Mouse (Mus musculus) limb, embryonic 13.5 days (tissue): ENCODE measurements around the gene Pam16. TPM values are rescaled to one million over a fixed set of nuclear protein-coding genes. Genes with fewer than 3 reads are reported as not detected.
A peak's percentile ranks its signal among the peaks of the same experiment; 100 is the strongest.

ENCODE experiments used
- ATAC-seq: fragments of 200-750 bp; cut with Nextera tagmentation; 2 replicates; pipeline ENCODE4 v1.8.0; 2017; ENCODE audit warnings: low read depth, moderate number of reproducible peaks, moderate TSS enrichment; ENCODE audit not compliant: low FRiP score
- H3K27ac ChIP-seq: fragments of 300-500 bp; sonication (generic); 2 replicates; pipeline ENCODE4 v1.5.1; 2015; ENCODE audit warnings: inconsistent platforms, mild to moderate bottlenecking, moderate library complexity
- H3K27me3 ChIP-seq: fragments of 300-500 bp; sonication (generic); 2 replicates; pipeline ENCODE4 v1.6.1; 2015; ENCODE audit warnings: mild to moderate bottlenecking, inconsistent platforms
- H3K36me3 ChIP-seq: fragments of 300-500 bp; sonication (generic); 2 replicates; pipeline ENCODE4 v1.6.1; 2015; ENCODE audit warnings: inconsistent platforms, mild to moderate bottlenecking, moderate library complexity
- H3K4me1 ChIP-seq: fragments of 300-500 bp; sonication (generic); 2 replicates; pipeline ENCODE4 v1.6.1; 2015; ENCODE audit warnings: inconsistent platforms
- H3K4me2 ChIP-seq: fragments of 300-500 bp; sonication (generic); replicated peaks from 2 replicates; pipeline ENCODE4 v1.6.1; 2015; ENCODE audit warnings: inconsistent platforms, mild to moderate bottlenecking, moderate library complexity
- H3K4me3 ChIP-seq: fragments of 300-500 bp; sonication (generic); 2 replicates; pipeline ENCODE4 v1.5.1; 2015; ENCODE audit warnings: moderate library complexity, mild to moderate bottlenecking, inconsistent platforms
- H3K9ac ChIP-seq: fragments of 300-500 bp; sonication (generic); 2 replicates; pipeline ENCODE4 v1.6.1; 2015; ENCODE audit warnings: mild to moderate bottlenecking, inconsistent platforms
- H3K9me3 ChIP-seq: fragments of 300-500 bp; sonication (generic); 2 replicates; pipeline ENCODE4 v1.6.1; 2016; ENCODE audit warnings: inconsistent platforms
- WGBS: fragments of 180-500 bp; shearing (Covaris S2); methylation state at CpG from one replicate; pipeline ENCODE4 v1.1.7; 2015; 5-methylcytosine and 5-hydroxymethylcytosine counted together
- polyA plus RNA-seq: library from polyadenylated mRNA; unstranded; fragments of >200 nt; fragmentation: Nextera tagmentation; extraction: Ambion mirVana; gene quantifications from 2 replicates; pipeline ENCODE4 v1.2.1, GENCODE M21; 2015

Gene Pam16
- polyA plus RNA-seq, 1 experiment from 2014 or later: 105 TPM

DNA sequence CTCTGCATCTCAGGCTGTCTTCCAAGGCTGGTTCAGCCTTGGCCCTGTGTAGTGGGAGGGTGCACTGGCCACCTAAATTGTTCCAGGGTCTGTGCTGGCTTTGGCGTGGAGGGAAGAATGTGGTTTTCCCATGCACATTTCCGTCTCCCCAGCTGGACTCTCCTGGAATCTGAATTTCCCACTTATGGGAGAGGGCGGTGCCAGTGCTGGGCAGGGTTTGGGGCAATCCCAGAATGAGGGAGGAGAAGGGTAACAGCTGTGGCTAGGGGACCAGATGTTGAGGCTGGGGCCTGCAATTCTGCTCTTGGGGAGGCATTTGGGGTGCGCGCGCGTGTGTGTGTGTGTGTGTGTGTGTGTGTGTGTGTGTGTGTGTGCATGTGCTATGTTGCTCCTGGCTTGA, 27.5 kb downstream of the Pam16 start:
- H3K9ac ChIP-seq: peak overlapping the region; percentile 97
- H3K27me3 ChIP-seq: no peaks in the 10 kb centered on the region
- no peak for ATAC-seq
- H3K4me3 ChIP-seq: peak overlapping the region; percentile 90
- H3K4me2 ChIP-seq: peak overlapping the region; percentile 100
- H3K9me3 ChIP-seq: no peaks in the 10 kb centered on the region
- 24% methylated on average over 3 of the region's 7 CpGs for WGBS
- H3K4me1 ChIP-seq: peaks cover 87% of the 10 kb centered on the region
- H3K27ac ChIP-seq: peak overlapping the region; percentile 96
- peaks cover 2% of the 10 kb centered on the region; the same call in 1 of the 2 replicates for H3K36me3 ChIP-seq

DNA sequence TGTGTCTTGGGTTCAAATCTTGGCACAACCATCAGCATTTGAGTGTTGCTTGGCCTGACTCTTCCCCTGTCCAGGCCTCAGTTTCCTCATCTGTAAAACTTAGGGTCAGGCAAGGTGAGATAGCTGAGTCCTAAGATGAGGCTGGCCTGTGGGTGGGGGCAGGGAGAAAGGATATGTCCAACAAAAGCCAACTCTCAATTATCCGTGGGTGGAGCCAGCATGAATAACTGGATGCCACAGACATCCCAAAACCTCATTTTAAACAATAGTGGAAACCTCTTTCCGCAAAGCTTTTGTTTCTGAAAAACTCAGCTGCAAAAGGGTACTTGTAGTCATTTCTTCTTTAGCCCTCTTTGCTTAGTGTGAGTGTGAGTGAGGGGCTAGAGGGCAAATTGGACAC, 28.0 kb downstream of the Pam16 start:
- Histone ChIP-seq H3K27ac (peak overlapping the region; percentile 96), H3K9me3 (no peaks in the 10 kb centered on the region), H3K27me3 (no peaks in the 10 kb centered on the region), H3K4me3 (peak overlapping the region; percentile 90), H3K36me3 (peaks cover 2% of the 10 kb centered on the region; the same call in 1 of the 2 replicates), H3K4me1 (peaks cover 87% of the 10 kb centered on the region), H3K4me2 (peak overlapping the region; percentile 100), H3K9ac (peak overlapping the region; percentile 97)
- no peak for ATAC-seq
- WGBS: 69% methylated on average over 2 of the region's 2 CpGs

DNA sequence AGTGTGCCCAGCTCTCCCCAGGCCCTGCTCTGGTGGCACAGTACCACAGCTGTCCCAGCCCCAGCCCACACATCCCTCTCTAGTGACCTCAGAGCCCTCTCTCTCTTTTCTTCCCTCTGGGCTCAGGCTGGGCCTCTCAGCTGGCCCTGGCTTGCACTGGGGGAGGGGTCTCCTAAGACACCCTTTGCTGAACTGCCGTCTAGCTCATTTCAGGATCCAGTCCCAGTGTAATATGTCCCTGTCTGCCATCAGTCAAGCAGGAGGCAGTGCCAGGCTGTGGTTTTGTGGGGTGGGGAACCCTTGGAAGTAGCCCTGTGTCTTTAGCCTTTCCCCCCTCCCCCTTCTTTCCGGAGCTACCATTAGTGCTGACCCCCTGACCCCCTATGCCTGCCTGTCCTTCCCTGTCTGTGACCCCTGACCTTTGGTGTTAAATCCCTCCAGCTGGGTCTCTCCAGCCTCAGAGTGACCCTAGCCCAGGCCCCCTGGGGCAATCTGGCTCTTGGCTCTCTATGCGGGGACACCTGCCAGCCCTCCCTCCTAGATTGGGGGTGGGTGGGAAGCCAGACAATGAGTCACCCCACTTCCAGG, 28.6 kb downstream of the Pam16 start:
- H3K9ac ChIP-seq: peak overlapping the region; percentile 97
- H3K4me2 ChIP-seq: peak overlapping the region; percentile 100
- peak overlapping the region; percentile 90 for H3K4me3 ChIP-seq
- no peak for ATAC-seq
- H3K27me3 ChIP-seq: no peaks in the 10 kb centered on the region
- peak overlapping the region; percentile 96 for H3K27ac ChIP-seq
- H3K36me3 ChIP-seq: peaks cover 3% of the 10 kb centered on the region; the same call in 1 of the 2 replicates
- H3K4me1 ChIP-seq: peaks cover 83% of the 10 kb centered on the region
- WGBS: 5% methylated on average over 3 of the region's 3 CpGs
- H3K9me3 ChIP-seq: no peaks in the 10 kb centered on the region

DNA sequence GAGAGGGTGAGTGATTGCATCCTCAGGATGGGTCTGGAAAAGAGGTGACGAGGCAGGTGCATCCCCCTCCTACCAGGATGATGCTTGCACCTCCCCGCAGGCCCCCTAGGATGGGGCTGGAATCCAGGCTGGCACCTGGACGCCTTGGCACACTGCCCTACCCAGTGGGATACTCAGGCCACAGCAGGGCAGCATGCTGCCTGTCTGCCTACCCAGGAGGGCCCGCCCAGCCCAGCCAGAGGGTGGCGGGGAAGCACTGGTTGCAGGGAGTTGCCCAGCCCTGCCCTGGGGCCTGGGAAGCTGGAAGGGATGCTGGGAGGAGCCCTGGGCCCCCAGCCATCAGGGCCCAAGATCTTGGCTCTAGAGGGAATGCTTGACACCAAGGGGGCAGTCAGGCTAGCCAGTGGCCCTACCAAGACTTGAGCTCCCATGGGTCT, 29.2 kb downstream of the Pam16 start:
- peak overlapping the region; percentile 90 for H3K4me3 ChIP-seq
- H3K27me3 ChIP-seq: no peaks in the 10 kb centered on the region
- H3K9ac ChIP-seq: peak overlapping the region; percentile 97
- no peak for ATAC-seq
- WGBS: 1% methylated on average over 5 of the region's 5 CpGs
- no peaks in the 10 kb centered on the region for H3K9me3 ChIP-seq
- peaks cover 10% of the 10 kb centered on the region for H3K36me3 ChIP-seq
- H3K4me2 ChIP-seq: peak overlapping the region; percentile 100
- H3K27ac ChIP-seq: peak overlapping the region; percentile 96
- H3K4me1 ChIP-seq: peaks cover 76% of the 10 kb centered on the region

DNA sequence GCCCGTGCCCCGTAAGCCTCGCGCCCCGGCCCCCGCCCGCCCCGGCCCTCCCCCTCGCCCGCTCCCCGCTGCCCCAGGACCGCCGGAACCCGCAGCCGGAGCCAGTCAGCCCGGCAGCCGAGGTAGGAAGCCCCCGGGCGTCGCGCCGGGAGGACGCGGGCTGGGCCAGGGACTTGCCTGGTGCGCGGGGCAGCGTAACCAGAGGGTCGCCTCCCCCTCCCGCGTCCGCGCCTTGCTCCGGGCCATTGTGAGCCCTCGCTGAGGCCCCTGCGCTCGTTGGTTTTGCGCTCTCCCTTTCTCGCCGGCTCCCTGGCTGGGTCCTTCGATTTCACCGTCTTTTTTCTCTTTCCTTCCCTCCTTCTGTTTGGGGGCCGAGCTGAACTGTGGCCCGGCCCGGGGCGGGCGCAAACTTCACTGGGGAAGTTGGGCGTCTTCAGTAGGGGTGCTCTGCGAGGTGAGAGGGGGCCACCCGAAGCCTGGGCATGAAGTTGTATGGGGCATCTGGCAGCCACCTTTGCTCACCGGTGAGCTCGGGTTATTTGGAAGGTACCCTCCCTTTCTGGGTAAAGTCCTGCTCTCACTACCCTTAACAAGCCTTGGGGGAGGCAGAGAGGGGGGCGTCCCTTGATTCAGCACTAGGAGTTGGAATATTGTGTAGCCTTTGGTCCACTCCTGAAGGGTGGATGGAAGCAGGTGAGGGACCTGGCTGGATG, 29.8 kb downstream of the Pam16 start:
- Histone ChIP-seq H3K4me2 (peak overlapping the region; percentile 100), H3K27me3 (no peaks in the 10 kb centered on the region), H3K9ac (peak overlapping the region; percentile 97), H3K4me3 (peak overlapping the region; percentile 90), H3K36me3 (peaks cover 16% of the 10 kb centered on the region), H3K4me1 (peaks cover 70% of the 10 kb centered on the region), H3K27ac (peak overlapping the region; percentile 96), H3K9me3 (no peaks in the 10 kb centered on the region)
- peak; percentile 9; the same call in 1 of the 2 replicates for ATAC-seq
- under 1% methylated on average over 43 of the region's 52 CpGs for WGBS

DNA sequence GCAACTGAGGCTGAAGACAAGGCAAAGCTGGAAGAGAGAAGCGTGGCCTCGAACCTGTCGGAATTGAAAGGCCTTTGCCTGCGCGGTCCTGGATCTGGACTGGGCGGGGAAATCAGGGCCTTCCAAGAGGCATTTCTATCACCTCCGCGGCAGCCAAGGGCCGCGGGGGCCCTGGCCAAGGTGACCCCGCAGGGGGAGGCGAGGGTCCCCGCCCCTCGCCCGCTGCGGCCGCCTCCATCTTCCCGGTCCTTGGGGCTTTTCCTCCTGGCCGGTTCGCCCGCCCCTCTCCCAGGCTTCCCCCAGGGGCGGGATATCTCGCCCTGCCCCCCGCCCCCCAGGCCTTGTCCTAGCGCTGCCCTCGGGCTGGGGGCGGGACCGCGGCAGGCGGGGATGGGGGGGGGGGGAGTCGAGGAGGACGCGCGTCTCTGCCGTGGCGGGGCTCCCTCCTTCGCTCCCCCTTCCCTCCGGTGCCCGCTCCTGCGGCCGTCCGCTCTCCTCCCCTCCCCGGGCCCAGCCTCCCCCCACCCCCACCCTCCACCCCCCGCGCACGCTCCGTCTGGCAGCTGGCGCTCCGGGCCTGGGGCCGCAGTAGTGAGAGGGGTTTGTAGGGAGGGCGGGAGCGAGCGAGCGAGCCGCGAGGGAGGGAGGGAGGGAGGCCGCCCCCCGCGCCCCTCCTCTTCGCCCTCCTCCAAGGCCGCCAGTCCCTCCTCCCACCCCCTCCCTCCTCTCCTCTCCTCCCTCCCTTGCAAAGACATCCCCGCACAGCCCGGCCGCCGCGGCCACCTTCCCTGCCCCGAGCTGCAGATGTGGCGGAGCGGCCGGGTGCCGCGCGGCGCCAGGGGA, 30.6 kb downstream of the Pam16 start, which contains the start of gene Glis2:
Glis2 (plus strand) TSS at position 743 of the 843 bp plus-strand sequence.
- peaks cover 17% of the 10 kb centered on the region for H3K36me3 ChIP-seq
- peak within 1 kb of the TSS; percentile 96 for H3K27ac ChIP-seq
- H3K4me2 ChIP-seq: peak within 1 kb of the TSS; percentile 100
- peak; percentile 89 for ATAC-seq
- peaks cover 63% of the 10 kb centered on the region for H3K4me1 ChIP-seq
- under 1% methylated on average over 27 of the region's 74 CpGs for WGBS
- H3K4me3 ChIP-seq: peak within 1 kb of the TSS; percentile 90
- H3K9ac ChIP-seq: peak within 1 kb of the TSS; percentile 97
- H3K27me3 ChIP-seq: no peaks in the 10 kb centered on the region
- no peaks in the 10 kb centered on the region for H3K9me3 ChIP-seq

DNA sequence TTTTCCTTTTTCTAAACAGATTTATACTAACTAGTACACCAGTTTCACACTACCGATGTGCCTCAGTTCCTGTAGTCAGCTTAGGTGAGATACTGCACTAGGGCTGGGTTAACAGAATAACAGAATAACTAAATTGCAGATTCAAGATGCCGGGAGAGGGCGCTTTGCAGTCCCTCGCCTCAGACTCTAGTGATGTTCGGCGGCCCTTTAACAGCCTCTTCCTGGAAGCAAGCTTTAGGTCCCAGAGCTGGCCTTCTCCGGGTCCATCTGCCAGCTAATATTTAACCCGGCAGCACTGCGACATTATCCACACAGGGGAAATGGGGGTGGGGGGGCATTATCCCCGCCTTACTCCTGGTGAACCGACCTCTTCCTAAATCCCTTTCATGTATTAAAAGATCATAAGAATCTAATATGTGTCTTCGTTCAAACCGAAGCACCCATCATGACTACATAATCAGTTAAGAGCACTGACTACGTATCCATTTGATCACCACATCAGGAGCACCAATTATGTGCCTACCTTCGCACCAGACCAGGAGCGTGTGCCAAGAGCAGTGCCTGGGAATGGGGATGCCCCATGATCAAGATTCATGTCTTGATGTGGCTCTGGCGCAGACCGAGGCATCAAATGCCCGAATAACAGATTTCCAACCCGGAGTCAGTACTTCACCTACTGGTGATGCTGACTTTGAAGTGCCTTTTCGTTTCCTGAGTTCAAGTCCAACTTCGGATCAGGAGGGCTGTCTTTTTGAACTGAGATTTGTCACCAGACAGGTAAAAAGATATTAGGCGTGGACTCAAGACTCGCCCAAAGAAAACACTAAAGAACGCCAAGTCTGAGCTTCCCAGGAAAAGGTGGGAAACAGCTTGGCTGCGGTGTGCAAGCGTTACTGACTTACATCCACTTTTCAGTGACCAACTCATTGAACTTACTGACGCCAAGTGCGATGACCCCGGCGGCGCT, 31.6 kb downstream of the Pam16 start:
- ATAC-seq: no peak

DNA sequence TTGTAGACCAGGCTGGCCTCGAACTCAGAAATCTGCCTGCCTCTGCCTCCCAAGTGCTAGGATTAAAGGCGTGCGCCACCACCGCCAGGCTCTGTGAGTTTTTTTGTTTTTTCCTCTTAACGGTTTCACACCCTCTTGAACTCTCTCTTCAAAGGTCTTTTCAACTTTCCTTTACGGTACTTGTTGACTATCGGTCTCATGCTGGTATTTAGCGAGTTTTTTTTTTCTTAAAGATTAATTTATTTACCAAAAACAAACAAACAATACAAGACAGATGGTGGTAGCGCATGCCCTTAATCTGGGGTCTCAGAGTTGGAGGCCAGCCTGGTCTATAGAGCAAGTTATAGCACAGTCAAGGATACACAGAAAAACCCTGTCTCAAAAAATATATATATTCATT, 34.6 kb downstream of the Pam16 start:
- WGBS: 96% methylated on average over 9 of the region's 9 CpGs
- no peak overlapping the region for H3K9ac ChIP-seq
- H3K4me3 ChIP-seq: no peak overlapping the region
- peaks cover 44% of the 10 kb centered on the region for H3K4me1 ChIP-seq
- H3K36me3 ChIP-seq: peaks cover 14% of the 10 kb centered on the region
- no peak overlapping the region for H3K4me2 ChIP-seq
- ATAC-seq: no peak
- H3K27me3 ChIP-seq: no peaks in the 10 kb centered on the region
- H3K9me3 ChIP-seq: no peaks in the 10 kb centered on the region
- no peak overlapping the region for H3K27ac ChIP-seq

More for the DNA sequence above, 31.6 kb downstream of the Pam16 start:
- WGBS: 15% methylated on average over 32 of the region's 32 CpGs
- H3K36me3 ChIP-seq: peaks cover 17% of the 10 kb centered on the region
- H3K9ac ChIP-seq: peak overlapping the region; percentile 82
- no peaks in the 10 kb centered on the region for H3K9me3 ChIP-seq
- H3K4me2 ChIP-seq: peak overlapping the region; percentile 100
- peaks cover 53% of the 10 kb centered on the region for H3K4me1 ChIP-seq
- no peaks in the 10 kb centered on the region for H3K27me3 ChIP-seq
- H3K27ac ChIP-seq: peak overlapping the region; percentile 96
- peak overlapping the region; percentile 90 for H3K4me3 ChIP-seq

DNA sequence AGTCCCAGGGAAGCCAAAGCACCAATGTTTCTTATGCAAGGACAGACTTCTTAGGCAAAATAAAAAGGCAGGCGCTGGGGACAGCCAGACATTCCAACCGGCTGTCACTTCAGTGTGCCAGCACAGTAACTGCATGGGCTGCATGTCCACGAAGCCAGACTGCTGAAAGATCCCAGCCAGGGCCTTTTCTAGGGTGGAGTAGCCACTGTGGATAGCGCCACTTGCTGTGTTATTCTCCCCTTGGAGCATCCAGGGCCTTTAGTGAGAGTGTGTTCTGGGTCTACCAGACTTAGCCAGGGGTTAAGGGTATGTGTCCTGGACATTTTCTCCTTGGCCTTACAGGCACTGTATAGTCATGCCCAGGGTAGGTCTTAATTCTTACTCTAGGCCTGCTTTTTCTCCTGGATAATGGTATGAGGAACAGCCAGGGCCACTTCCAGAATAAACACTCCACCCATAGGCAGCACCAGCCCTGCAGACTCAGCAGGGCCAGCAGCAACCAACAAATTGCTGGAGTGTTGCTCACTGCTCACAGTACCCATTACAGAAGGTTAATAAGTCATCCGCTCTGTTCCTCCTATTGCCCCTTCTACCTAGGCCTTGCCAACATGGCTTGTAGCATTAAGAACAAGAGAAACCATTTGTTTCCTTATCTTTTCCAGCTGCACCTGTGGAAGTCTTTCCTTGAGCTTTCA, 37.1 kb downstream of the Pam16 start:
- H3K27me3 ChIP-seq: no peaks in the 10 kb centered on the region
- H3K4me3 ChIP-seq: no peak overlapping the region
- peak overlapping the region; percentile 90 for H3K27ac ChIP-seq
- peak overlapping the region; percentile 67 for H3K4me2 ChIP-seq
- H3K36me3 ChIP-seq: peaks cover 14% of the 10 kb centered on the region
- WGBS: 57% methylated on average over 5 of the region's 5 CpGs
- H3K9me3 ChIP-seq: no peaks in the 10 kb centered on the region
- no peak for ATAC-seq
- peaks cover 31% of the 10 kb centered on the region for H3K4me1 ChIP-seq
- H3K9ac ChIP-seq: 0 out of 2 replicates have a peak overlapping the region, but pooled peaks have one; percentile 31

DNA sequence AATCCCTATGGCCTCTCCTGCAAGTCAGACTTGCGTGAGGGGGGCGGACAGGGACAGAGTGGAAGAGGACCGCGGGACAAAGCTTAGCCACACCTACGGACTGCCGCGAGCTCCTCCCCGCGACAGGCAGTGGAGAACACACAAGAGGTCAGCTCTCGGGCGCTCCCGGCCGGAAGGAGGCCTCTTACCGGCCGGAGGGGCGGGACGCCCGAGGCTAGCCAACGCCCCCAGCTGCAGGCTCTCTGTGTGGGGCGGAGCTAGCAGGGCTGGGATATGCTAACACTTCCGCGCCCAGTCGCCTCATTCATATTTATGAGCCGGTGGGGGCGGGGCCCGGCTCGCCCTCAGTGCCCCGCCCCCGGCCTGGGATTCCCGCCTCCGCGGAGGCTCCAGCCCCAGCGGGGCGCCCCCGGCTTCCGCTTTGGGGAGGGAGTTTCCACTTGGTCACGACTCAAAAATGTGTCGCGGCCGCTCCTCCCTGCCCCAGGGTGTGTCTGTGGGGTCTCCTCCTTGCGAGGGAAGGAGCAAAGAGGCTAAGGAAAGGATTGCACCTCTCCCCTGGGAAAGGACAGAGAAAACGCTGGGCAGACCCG, 38.2 kb downstream of the Pam16 start:
- Histone ChIP-seq H3K36me3 (peaks cover 14% of the 10 kb centered on the region), H3K4me2 (peak overlapping the region; percentile 67), H3K9ac (peak overlapping the region; percentile 62), H3K4me3 (peak overlapping the region; percentile 47), H3K4me1 (peaks cover 21% of the 10 kb centered on the region), H3K9me3 (no peaks in the 10 kb centered on the region), H3K27me3 (no peaks in the 10 kb centered on the region), H3K27ac (peak overlapping the region; percentile 90)
- WGBS: 0% methylated on average over 42 of the region's 43 CpGs
- peak; percentile 98 for ATAC-seq
